Mouse (Mus musculus) C2C12 (cell line): Measurements from ENCODE around the gene Zfp143.

Source experiments
- CEBPB ChIP-seq: IDR thresholded peaks from one replicate; pipeline ENCODE4 v1.6.1; 2011; ENCODE audit warnings: low read depth, mild to moderate bottlenecking, control low read depth, moderate library complexity
- CTCF ChIP-seq: IDR thresholded peaks from one replicate; pipeline ENCODE4 v1.5.1; 2011; ENCODE audit not compliant: control insufficient read depth, insufficient read depth, insufficient read length
- FOSL1 ChIP-seq: IDR thresholded peaks from one replicate; pipeline ENCODE4 v1.8.0; 2011; ENCODE audit warnings: mild to moderate bottlenecking, low read length; ENCODE audit not compliant: poor library complexity, insufficient read depth, severe bottlenecking
- MAX ChIP-seq: IDR thresholded peaks from one replicate; pipeline ENCODE4 v1.6.1; 2011; ENCODE audit warnings: mild to moderate bottlenecking, control low read depth
- MYOD1 ChIP-seq: IDR thresholded peaks from one replicate; pipeline ENCODE4 v1.6.1; 2011; ENCODE audit warnings: low read depth; ENCODE audit not compliant: control insufficient read depth, insufficient read length
- MYOG ChIP-seq: IDR thresholded peaks from one replicate; pipeline ENCODE4 v1.6.1; 2011; ENCODE audit not compliant: control insufficient read depth, insufficient read length; ENCODE audit errors: extremely low read depth
- USF1 ChIP-seq: IDR thresholded peaks from one replicate; pipeline ENCODE4 v1.6.1; 2011; ENCODE audit warnings: low read depth, mild to moderate bottlenecking, control low read depth, moderate library complexity

GRCm38 (mm10) chr7:110018631-110019482 is 42.2 kb upstream of the Zfp143 start:
- TF ChIP-seq CTCF (no peak), MAX (no peak), CEBPB (no peak), MYOG (no peak), USF1 (no peak), MYOD1 (no peak), FOSL1 (no peak)
